Mouse (Mus musculus) neural tube, embryonic 14.5 days (tissue): ENCODE results near the gene Dcxr. TPM values are rescaled to one million over a fixed set of nuclear protein-coding genes. Genes with fewer than 3 reads are reported as not detected.
A peak's percentile ranks its signal among the peaks of the same experiment; 100 is the strongest.

Source experiments
- ATAC-seq: fragments of 200-750 bp; cut with Nextera tagmentation; 2 replicates; pipeline ENCODE4 v1.8.0; 2017; ENCODE audit warnings: low read depth, mild to moderate bottlenecking, moderate TSS enrichment, moderate library complexity
- H3K27ac ChIP-seq: fragments of 300-500 bp; sonication (generic); 2 replicates; pipeline ENCODE4 v1.5.1; 2014; ENCODE audit warnings: low read depth, mild to moderate bottlenecking, control low read depth, low read length, moderate library complexity, mixed read lengths
- H3K27me3 ChIP-seq: fragments of 300-500 bp; sonication (generic); 2 replicates; pipeline ENCODE4 v1.6.1; 2014; ENCODE audit warnings: low read length; ENCODE audit not compliant: control insufficient read depth, insufficient read depth
- H3K36me3 ChIP-seq: fragments of 300-500 bp; sonication (generic); 2 replicates; pipeline ENCODE4 v1.6.1; 2014; ENCODE audit warnings: low read length, mixed read lengths; ENCODE audit not compliant: control insufficient read depth, insufficient read depth
- H3K4me1 ChIP-seq: fragments of 300-500 bp; sonication (generic); 2 replicates; pipeline ENCODE4 v1.6.1; 2014; ENCODE audit warnings: low read length; ENCODE audit not compliant: control insufficient read depth, insufficient read depth
- H3K4me2 ChIP-seq: fragments of 300-500 bp; sonication (generic); 2 replicates; pipeline ENCODE4 v1.6.1; 2014; ENCODE audit warnings: mild to moderate bottlenecking, low read depth, low read length, control low read depth
- H3K4me3 ChIP-seq: fragments of 300-500 bp; sonication (generic); 2 replicates; pipeline ENCODE4 v1.5.1; 2014; ENCODE audit warnings: low read depth, low read length, control low read depth, mixed read lengths
- H3K9ac ChIP-seq: fragments of 300-500 bp; sonication (generic); replicated peaks from 2 replicates; pipeline ENCODE4 v1.6.1; 2014; ENCODE audit warnings: low read depth, mild to moderate bottlenecking, control low read depth, low read length, mixed read lengths
- H3K9me3 ChIP-seq: fragments of 300-500 bp; sonication (generic); 2 replicates; pipeline ENCODE4 v1.6.1; 2016; ENCODE audit warnings: low read length; ENCODE audit not compliant: control insufficient read depth
- WGBS: fragments of 180-500 bp; shearing (Covaris S2); extraction: QIAGEN DNeasy Blood & Tissue Kit; methylation state at CpG from one replicate; pipeline ENCODE4 v1.1.7; 2014; 5-methylcytosine and 5-hydroxymethylcytosine counted together
- polyA plus RNA-seq: library from polyadenylated mRNA; unstranded; fragments of >200 nt; fragmentation: Nextera tagmentation; extraction: Ambion mirVana; gene quantifications from 2 replicates; pipeline ENCODE4 v1.2.1, GENCODE M21; 2014

The Dcxr gene
- polyA plus RNA-seq, 1 experiment from 2014 or later: 10.5 TPM

- ATAC-seq: peak; percentile 97
- Histone ChIP-seq H3K4me2 (peak within 1 kb of the TSS; percentile 96), H3K9me3 (no peaks in the 10 kb centered on the region), H3K9ac (peak within 1 kb of the TSS; percentile 59), H3K4me1 (peaks cover 18% of the 10 kb centered on the region), H3K27me3 (no peaks in the 10 kb centered on the region), H3K36me3 (peaks cover 18% of the 10 kb centered on the region), H3K4me3 (peak within 1 kb of the TSS; percentile 51), H3K27ac (peak within 1 kb of the TSS; percentile 17; the same call in 1 of the 2 replicates)
- WGBS: 2% methylated on average over 53 of the region's 53 CpGs
These were observed 13.2 kb downstream of the Dcxr start, which contains the start of the genes Cenpx and Lrrc45 for GRCm38 (mm10) chr11:120713580-120714518. Cenpx (minus strand) TSS chr11:120713738. Lrrc45 (plus strand) TSS chr11:120713925.

GRCm38 (mm10) chr11:120712771-120713568 is 14.1 kb downstream of the Dcxr start:
- Histone ChIP-seq H3K9me3 (no peaks in the 10 kb centered on the region), H3K27me3 (no peaks in the 10 kb centered on the region), H3K4me1 (peaks cover 18% of the 10 kb centered on the region), H3K27ac (peak overlapping the region; percentile 17; the same call in 1 of the 2 replicates), H3K4me3 (peak overlapping the region; percentile 51), H3K4me2 (peak overlapping the region; percentile 96), H3K9ac (peak overlapping the region; percentile 47), H3K36me3 (peaks cover 10% of the 10 kb centered on the region)
- ATAC-seq: peak; percentile 5
- 1% methylated on average over 37 of the region's 38 CpGs for WGBS

DNA sequence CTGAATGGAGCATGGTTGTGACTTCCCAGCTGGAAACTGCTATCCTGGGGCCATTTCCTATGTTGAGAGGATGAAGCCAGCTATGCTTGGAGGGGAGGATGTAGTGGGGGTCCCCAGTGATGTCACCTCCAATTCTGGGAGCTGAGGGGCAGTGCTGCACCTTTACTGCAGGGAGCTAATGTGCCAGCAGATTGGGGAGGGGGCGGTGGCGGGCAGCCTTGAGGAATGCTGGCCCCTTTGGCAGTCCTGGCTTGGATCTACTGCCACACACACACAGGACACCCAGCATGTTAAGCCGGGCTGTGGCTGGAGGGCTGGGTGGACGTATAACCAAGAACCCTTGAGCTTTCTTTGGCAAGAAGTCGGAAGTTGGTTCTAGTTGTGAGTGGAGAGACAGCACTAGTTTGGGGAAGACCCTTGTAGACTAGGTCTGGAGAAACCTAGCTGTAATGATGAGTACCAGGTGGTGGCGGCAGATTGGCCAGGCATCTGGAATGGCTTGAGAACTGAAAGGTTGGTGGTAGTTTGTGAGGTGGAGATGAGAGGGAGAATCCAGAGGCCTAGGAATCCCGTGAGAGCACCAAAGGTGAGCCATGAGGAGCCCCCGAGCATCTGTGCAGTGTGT is 15.0 kb downstream of the Dcxr start:
- Histone ChIP-seq H3K4me2 (no peak overlapping the region), H3K27me3 (no peaks in the 10 kb centered on the region), H3K4me1 (peaks cover 20% of the 10 kb centered on the region), H3K4me3 (no peak overlapping the region), H3K9me3 (no peaks in the 10 kb centered on the region), H3K9ac (no peak overlapping the region), H3K27ac (no peak overlapping the region), H3K36me3 (peaks cover 6% of the 10 kb centered on the region)
- WGBS: 59% methylated on average over 8 of the region's 8 CpGs
- no peak for ATAC-seq

- H3K27me3 ChIP-seq: no peaks in the 10 kb centered on the region
- H3K9ac ChIP-seq: no peak overlapping the region
- H3K4me1 ChIP-seq: peaks cover 25% of the 10 kb centered on the region
- H3K4me2 ChIP-seq: no peak overlapping the region
- H3K27ac ChIP-seq: no peak overlapping the region
- peaks cover 6% of the 10 kb centered on the region for H3K36me3 ChIP-seq
- H3K9me3 ChIP-seq: no peaks in the 10 kb centered on the region
- 25% methylated on average over 5 of the region's 5 CpGs for WGBS
- ATAC-seq: no peak
- H3K4me3 ChIP-seq: no peak overlapping the region
These were observed 16.4 kb downstream of the Dcxr start for GRCm38 (mm10) chr11:120710672-120711071.

DNA sequence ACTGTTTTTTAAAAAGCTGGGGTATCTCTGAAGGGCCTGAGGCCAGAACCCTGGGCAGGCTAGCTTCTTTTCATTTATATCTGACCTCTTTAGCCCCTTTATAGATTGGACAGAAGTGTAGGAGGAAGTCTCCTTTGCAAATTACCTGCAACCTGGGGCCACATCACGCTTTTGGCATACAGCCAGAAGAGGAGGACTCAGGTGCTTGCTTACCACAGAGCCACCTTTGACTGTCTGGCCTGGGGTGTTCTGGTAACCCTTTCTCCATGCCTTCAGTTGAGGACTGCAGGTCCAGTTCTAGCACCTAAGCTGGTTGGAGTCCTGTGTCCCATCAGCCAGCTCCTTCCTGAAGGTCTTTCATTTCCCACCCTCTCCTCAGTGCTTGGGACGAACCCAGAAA is 17.5 kb downstream of the Dcxr start:
- WGBS: 63% methylated on average over 2 of the region's 2 CpGs
- no peak overlapping the region for H3K9ac ChIP-seq
- H3K4me2 ChIP-seq: no peak overlapping the region
- peaks cover 21% of the 10 kb centered on the region for H3K4me1 ChIP-seq
- no peaks in the 10 kb centered on the region for H3K9me3 ChIP-seq
- peaks cover 6% of the 10 kb centered on the region; the same call in 1 of the 2 replicates for H3K36me3 ChIP-seq
- no peaks in the 10 kb centered on the region for H3K27me3 ChIP-seq
- no peak overlapping the region for H3K4me3 ChIP-seq
- H3K27ac ChIP-seq: no peak overlapping the region
- no peak for ATAC-seq

- Histone ChIP-seq H3K27ac (no peak overlapping the region), H3K36me3 (peaks cover 9% of the 10 kb centered on the region; the same call in 1 of the 2 replicates), H3K9ac (no peak overlapping the region), H3K4me1 (peaks cover 19% of the 10 kb centered on the region), H3K4me2 (no peak overlapping the region), H3K4me3 (no peak overlapping the region), H3K27me3 (no peaks in the 10 kb centered on the region), H3K9me3 (no peaks in the 10 kb centered on the region)
- no peak for ATAC-seq
- 30% methylated on average over 5 of the region's 5 CpGs for whole genome bisulfite sequencing
These were observed 19.1 kb downstream of the Dcxr start for GRCm38 (mm10) chr11:120707969-120708368.

DNA sequence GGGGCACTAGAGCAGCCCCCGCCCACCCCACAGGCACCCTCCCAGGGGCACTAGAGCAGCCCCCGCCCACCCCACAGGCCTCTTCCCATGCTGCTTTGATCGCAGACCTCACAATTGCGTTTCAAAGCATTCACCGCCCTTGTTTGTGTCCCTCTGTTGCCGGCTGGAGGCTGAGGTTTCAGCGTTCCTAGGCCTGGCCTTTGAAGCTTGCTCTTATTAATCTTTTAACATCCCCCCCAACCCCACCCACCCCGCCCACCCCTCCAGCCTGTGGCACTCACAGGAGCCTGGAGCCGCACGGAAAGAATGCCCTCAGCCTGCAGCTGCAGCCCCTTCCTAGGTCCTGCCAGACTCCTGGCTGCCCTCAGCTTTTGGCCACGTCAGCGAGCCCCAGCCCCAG is 19.9 kb downstream of the Dcxr start:
- WGBS: 8% methylated on average over 12 of the region's 12 CpGs
- Histone ChIP-seq H3K27ac (no peak overlapping the region), H3K36me3 (peaks cover 9% of the 10 kb centered on the region; the same call in 1 of the 2 replicates), H3K4me2 (no peak overlapping the region), H3K4me1 (peaks cover 12% of the 10 kb centered on the region; the same call in 1 of the 2 replicates), H3K9me3 (no peaks in the 10 kb centered on the region), H3K4me3 (no peak overlapping the region), H3K27me3 (no peaks in the 10 kb centered on the region), H3K9ac (no peak overlapping the region)
- no peak for ATAC-seq

DNA sequence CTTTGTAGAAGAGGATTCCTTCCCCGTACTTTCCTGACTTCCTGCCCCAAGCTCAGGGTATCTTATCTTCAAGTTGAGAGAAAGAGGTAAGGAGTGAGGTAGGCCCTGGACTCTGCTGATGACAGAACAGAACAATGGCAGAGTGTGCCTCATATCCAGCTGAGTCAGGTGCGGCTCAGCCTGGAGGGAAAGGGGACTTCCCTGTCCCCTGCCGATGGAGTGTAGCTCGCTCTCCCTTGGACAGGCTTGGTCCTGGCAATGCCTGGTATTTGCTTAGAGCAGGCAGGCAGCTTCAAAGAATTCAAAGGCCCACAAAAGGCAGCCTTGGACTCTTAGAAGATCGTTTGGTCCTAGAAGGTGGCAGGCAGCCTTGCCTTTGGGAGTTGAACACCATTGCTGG is 21.0 kb downstream of the Dcxr start:
- H3K36me3 ChIP-seq: peaks cover 9% of the 10 kb centered on the region; the same call in 1 of the 2 replicates
- H3K9me3 ChIP-seq: no peaks in the 10 kb centered on the region
- no peak overlapping the region for H3K4me2 ChIP-seq
- no peak for ATAC-seq
- H3K27me3 ChIP-seq: no peaks in the 10 kb centered on the region
- no peak overlapping the region for H3K9ac ChIP-seq
- H3K4me1 ChIP-seq: peaks cover 12% of the 10 kb centered on the region; the same call in 1 of the 2 replicates
- H3K27ac ChIP-seq: no peak overlapping the region
- WGBS: 62% methylated on average over 5 of the region's 5 CpGs
- H3K4me3 ChIP-seq: no peak overlapping the region
